Comparison of ENCODE assay signal across 8 mouse cellular contexts in genomic region chr8:95348811-95349630, GRCm38 (mm10). TPM values are rescaled to one million over a fixed set of nuclear protein-coding genes. Genes with fewer than 3 reads are reported as not detected.
DNase-seq lines count a peak whose midpoint lies in the region; ATAC-seq and TF ChIP-seq lines count a peak whose summit lies in the region.

No protein-coding gene starts in this region.

- DNase-seq in embryonic facial prominence, embryonic 10.5 days (ENCODE audit: low spot score): no peak
- peak; percentile 53 for DNase-seq in 416B (ENCODE audit: low read depth)
- peak; percentile 58 to 81 for DNase-seq in layer of hippocampus, postnatal 14 days (ENCODE audit: low spot score in 2 of 2)
- no peak for DNase-seq in liver, embryonic 11.5 days (ENCODE audit: low spot score)

- no peak overlapping the region for H3K4me2 ChIP-seq in embryonic facial prominence, embryonic 13.5 days
- H3K4me2 ChIP-seq in heart, embryonic 13.5 days: peak overlapping the region; percentile 54
- peak overlapping the region; percentile 35 for H3K4me2 ChIP-seq in myocyte (ENCODE audit: low read depth)
- no peak overlapping the region for H3K4me2 ChIP-seq in liver, embryonic 11.5 days

- WGBS in embryonic facial prominence, embryonic 13.5 days: 57% methylated on average over 18 of the region's 19 CpGs
- 66% methylated on average over 19 of the region's 19 CpGs for WGBS in embryonic facial prominence, embryonic 10.5 days
- 35% methylated on average over 19 of the region's 19 CpGs for WGBS in heart, embryonic 13.5 days
- 57% methylated on average over 19 of the region's 19 CpGs for WGBS in liver, embryonic 11.5 days

- no peak for TF ChIP-seq POLR2A in myocyte (IDR thresholded peaks at IDR 0.05; ENCODE audit: insufficient read length, low read depth)

- peaks cover under 1% of the 10 kb centered on the region for H3K79me2 ChIP-seq in myocyte (ENCODE audit: control insufficient read depth, insufficient read depth)

- peaks cover 37% of the 10 kb centered on the region for H3K27me3 ChIP-seq in embryonic facial prominence, embryonic 13.5 days
- peaks cover 39% of the 10 kb centered on the region for H3K27me3 ChIP-seq in embryonic facial prominence, embryonic 10.5 days (replicated peaks; ENCODE audit: low read depth, poor library complexity, severe bottlenecking)
- no peaks in the 10 kb centered on the region for H3K27me3 ChIP-seq in heart, embryonic 13.5 days (replicated peaks)
- H3K27me3 ChIP-seq in myocyte (ENCODE audit: control insufficient read depth, insufficient read depth, insufficient read length): no peaks in the 10 kb centered on the region
- H3K27me3 ChIP-seq in liver, embryonic 11.5 days (replicated peaks; ENCODE audit: control insufficient read depth, insufficient read depth, low read length): peaks cover 48% of the 10 kb centered on the region

- H3K27ac ChIP-seq in embryonic facial prominence, embryonic 13.5 days: no peak overlapping the region
- H3K27ac ChIP-seq in embryonic facial prominence, embryonic 10.5 days (replicated peaks): no peak overlapping the region
- H3K27ac ChIP-seq in heart, embryonic 13.5 days (replicated peaks): peak overlapping the region; percentile 70
- H3K27ac ChIP-seq in liver, embryonic 11.5 days (ENCODE audit: low read depth, low read length): no peak overlapping the region

- H3K9me3 ChIP-seq in embryonic facial prominence, embryonic 13.5 days: no peaks in the 10 kb centered on the region
- H3K9me3 ChIP-seq in embryonic facial prominence, embryonic 10.5 days: no peaks in the 10 kb centered on the region
- no peaks in the 10 kb centered on the region for H3K9me3 ChIP-seq in heart, embryonic 13.5 days
- no peaks in the 10 kb centered on the region for H3K9me3 ChIP-seq in liver, embryonic 11.5 days (ENCODE audit: control insufficient read depth, low read length)

- no peak overlapping the region for H3K4me3 ChIP-seq in embryonic facial prominence, embryonic 13.5 days
- no peak overlapping the region for H3K4me3 ChIP-seq in embryonic facial prominence, embryonic 10.5 days
- no peak overlapping the region for H3K4me3 ChIP-seq in heart, embryonic 13.5 days
- no peak overlapping the region for H3K4me3 ChIP-seq in myocyte
- H3K4me3 ChIP-seq in liver, embryonic 11.5 days (ENCODE audit: low read depth, low read length): no peak overlapping the region

- 0 out of 2 replicates have a peak overlapping the region, but pooled peaks have one; percentile 6 for H3K9ac ChIP-seq in embryonic facial prominence, embryonic 13.5 days
- peak overlapping the region; percentile 71 for H3K9ac ChIP-seq in heart, embryonic 13.5 days
- H3K9ac ChIP-seq in liver, embryonic 11.5 days (ENCODE audit: low read depth, low read length): no peak overlapping the region

- peaks cover 17% of the 10 kb centered on the region for H3K36me3 ChIP-seq in embryonic facial prominence, embryonic 13.5 days
- peaks cover 14% of the 10 kb centered on the region for H3K36me3 ChIP-seq in embryonic facial prominence, embryonic 10.5 days (replicated peaks)
- peaks cover 24% of the 10 kb centered on the region for H3K36me3 ChIP-seq in heart, embryonic 13.5 days
- peaks cover 7% of the 10 kb centered on the region for H3K36me3 ChIP-seq in myocyte (ENCODE audit: control insufficient read depth, insufficient read depth)
- no peaks in the 10 kb centered on the region for H3K36me3 ChIP-seq in liver, embryonic 11.5 days (ENCODE audit: control insufficient read depth, insufficient read depth, low read length)

- no peak for ATAC-seq in embryonic facial prominence, embryonic 13.5 days (ENCODE audit: insufficient number of reproducible peaks, insufficient read depth, low FRiP score, low TSS enrichment, low read depth)
- ATAC-seq in common myeloid progenitor, adult 5-6 weeks (replicated peaks; ENCODE audit: low read depth, poor library complexity, severe bottlenecking): peak; percentile 16; the same call in 1 of the 2 replicates
- no peak for ATAC-seq in heart, embryonic 13.5 days (ENCODE audit: extremely low read depth, insufficient number of reproducible peaks, low FRiP score, low TSS enrichment)
- ATAC-seq in liver, embryonic 11.5 days (replicated peaks; ENCODE audit: low FRiP score): no peak

- H3K4me1 ChIP-seq in embryonic facial prominence, embryonic 13.5 days: peaks cover 38% of the 10 kb centered on the region
- H3K4me1 ChIP-seq in embryonic facial prominence, embryonic 10.5 days: peaks cover 35% of the 10 kb centered on the region
- peaks cover 47% of the 10 kb centered on the region for H3K4me1 ChIP-seq in heart, embryonic 13.5 days
- peaks cover 4% of the 10 kb centered on the region for H3K4me1 ChIP-seq in liver, embryonic 11.5 days (replicated peaks; ENCODE audit: control insufficient read depth, insufficient read depth, low read length)

- H3ac ChIP-seq in myocyte (ENCODE audit: control insufficient read depth, insufficient read length): no peak overlapping the region

TF ChIP-seq in myocyte, 11 proteins besides CTCF, POLR2A, EP300 and RAD21:
- TF ChIP-seq USF1 (IDR thresholded peaks at IDR 0.05; ENCODE audit: low read depth): no peak
- no peak for TF ChIP-seq E2F4 (IDR thresholded peaks at IDR 0.05; ENCODE audit: insufficient read depth)
- peak in 1 of 3 experiments; percentile 42 for TF ChIP-seq MYOG (IDR thresholded peaks at IDR 0.05; ENCODE audit: control insufficient read depth in 1 of 3, insufficient read depth in 1 of 3, insufficient read length in 2 of 3, low read depth in 2 of 3)
- TF ChIP-seq POLR2AphosphoS2 (IDR thresholded peaks at IDR 0.05; ENCODE audit: insufficient read length, low read depth): peak; percentile 37
- no peak for TF ChIP-seq SRF (IDR thresholded peaks at IDR 0.05; ENCODE audit: control insufficient read depth, insufficient read length, low read depth)
- no peak for TF ChIP-seq MAX (IDR thresholded peaks at IDR 0.05; ENCODE audit: low read depth)
- no peak for TF ChIP-seq TCF3 (IDR thresholded peaks at IDR 0.05; ENCODE audit: insufficient read length, low read depth)
- TF ChIP-seq CEBPB (IDR thresholded peaks at IDR 0.05; ENCODE audit: insufficient read depth, poor library complexity, severe bottlenecking): no peak
- TF ChIP-seq MYOD1 (IDR thresholded peaks at IDR 0.05; ENCODE audit: control insufficient read depth in 1 of 3, insufficient read length in 2 of 3, low read depth in 2 of 3): peak in 1 of 3 experiments; percentile 6
- TF ChIP-seq TCF12 (IDR thresholded peaks at IDR 0.05; ENCODE audit: insufficient read depth, poor library complexity, severe bottlenecking): no peak
- no peak for TF ChIP-seq REST (IDR thresholded peaks at IDR 0.05; ENCODE audit: insufficient read depth, insufficient read length)

RNA-seq across cellular contexts. Expression of gene Mmp15, which starts 3.0 kb away (rescaled TPM):
- polyA plus RNA-seq in embryonic facial prominence, embryonic 13.5 days (2015; fragmentation: Nextera tagmentation; extraction: Ambion mirVana): 8.4 and 8.5 TPM in 2 replicates
- 11.3 and 12.5 TPM in 2 replicates for polyA plus RNA-seq in embryonic facial prominence, embryonic 10.5 days (2016; fragmentation: Nextera tagmentation; extraction: Ambion mirVana)
- total RNA-seq in common myeloid progenitor, adult 5-6 weeks (2017): 0.05 and 0.55 TPM in 2 replicates
- polyA plus RNA-seq in heart, embryonic 13.5 days (2015; fragmentation: Nextera tagmentation; extraction: Ambion mirVana): 42.5 and 43.4 TPM in 2 replicates
- total RNA-seq in layer of hippocampus, postnatal 14 days (2021): 10 to 100 TPM; 29.8 to 33.8 TPM
- polyA plus RNA-seq in myocyte (2012; fragmentation: generic; extraction: Trizol): 45.1 TPM
- polyA plus RNA-seq in liver, embryonic 11.5 days (2014; fragmentation: Nextera tagmentation; extraction: Ambion mirVana): 4.4 and 5.4 TPM in 2 replicates

RNA-seq across cellular contexts. Expression of gene Usb1, which starts 16.9 kb away (rescaled TPM):
- 44.2 and 45.2 TPM in 2 replicates for polyA plus RNA-seq in embryonic facial prominence, embryonic 13.5 days (2015; fragmentation: Nextera tagmentation; extraction: Ambion mirVana)
- 42.2 and 47.0 TPM in 2 replicates for polyA plus RNA-seq in embryonic facial prominence, embryonic 10.5 days (2016; fragmentation: Nextera tagmentation; extraction: Ambion mirVana)
- total RNA-seq in common myeloid progenitor, adult 5-6 weeks (2017): 14.5 and 17.9 TPM in 2 replicates
- 25.5 and 29.1 TPM in 2 replicates for polyA plus RNA-seq in heart, embryonic 13.5 days (2015; fragmentation: Nextera tagmentation; extraction: Ambion mirVana)
- total RNA-seq in layer of hippocampus, postnatal 14 days (2021): 10 to 100 TPM; 16.0 to 18.6 TPM
- polyA plus RNA-seq in myocyte (2012; fragmentation: generic; extraction: Trizol): 42.8 TPM
- polyA plus RNA-seq in liver, embryonic 11.5 days (2014; fragmentation: Nextera tagmentation; extraction: Ambion mirVana): 23.5 and 25.3 TPM in 2 replicates

RNA-seq across cellular contexts. Expression of gene Zfp319, which starts 17.3 kb away (rescaled TPM):
- 9.7 and 10.9 TPM in 2 replicates for polyA plus RNA-seq in embryonic facial prominence, embryonic 13.5 days (2015; fragmentation: Nextera tagmentation; extraction: Ambion mirVana)
- 11.5 and 12.4 TPM in 2 replicates for polyA plus RNA-seq in embryonic facial prominence, embryonic 10.5 days (2016; fragmentation: Nextera tagmentation; extraction: Ambion mirVana)
- 2.8 and 5.2 TPM in 2 replicates for total RNA-seq in common myeloid progenitor, adult 5-6 weeks (2017)
- 5.6 and 5.9 TPM in 2 replicates for polyA plus RNA-seq in heart, embryonic 13.5 days (2015; fragmentation: Nextera tagmentation; extraction: Ambion mirVana)
- total RNA-seq in layer of hippocampus, postnatal 14 days (2021): 10 to 100 TPM; 15.3 to 16.6 TPM
- polyA plus RNA-seq in myocyte (2012; fragmentation: generic; extraction: Trizol): 7.4 TPM
- 3.3 and 3.4 TPM in 2 replicates for polyA plus RNA-seq in liver, embryonic 11.5 days (2014; fragmentation: Nextera tagmentation; extraction: Ambion mirVana)

RNA-seq across cellular contexts. Expression of gene Tepp, which starts 38.7 kb away (rescaled TPM):
- 1.0 TPM in 1 of 2 replicates, not detected in the other for polyA plus RNA-seq in embryonic facial prominence, embryonic 13.5 days (2015; fragmentation: Nextera tagmentation; extraction: Ambion mirVana)
- not detected in 2 replicates for polyA plus RNA-seq in embryonic facial prominence, embryonic 10.5 days (2016; fragmentation: Nextera tagmentation; extraction: Ambion mirVana)
- total RNA-seq in common myeloid progenitor, adult 5-6 weeks (2017): not detected in 2 replicates
- polyA plus RNA-seq in heart, embryonic 13.5 days (2015; fragmentation: Nextera tagmentation; extraction: Ambion mirVana): 0.40 TPM in 1 of 2 replicates, not detected in the other
- under 1 TPM in 1 of 2 experiments, not detected in 1; 0.74 TPM for total RNA-seq in layer of hippocampus, postnatal 14 days (2021)
- not detected for polyA plus RNA-seq in myocyte (2012; fragmentation: generic; extraction: Trizol)
- not detected in 2 replicates for polyA plus RNA-seq in liver, embryonic 11.5 days (2014; fragmentation: Nextera tagmentation; extraction: Ambion mirVana)

RNA-seq across cellular contexts. Expression of gene Cngb1, which starts 42.6 kb away (rescaled TPM):
- 0.14 and 0.54 TPM in 2 replicates for polyA plus RNA-seq in embryonic facial prominence, embryonic 13.5 days (2015; fragmentation: Nextera tagmentation; extraction: Ambion mirVana)
- not detected in 2 replicates for polyA plus RNA-seq in embryonic facial prominence, embryonic 10.5 days (2016; fragmentation: Nextera tagmentation; extraction: Ambion mirVana)
- 2.6 and 5.2 TPM in 2 replicates for total RNA-seq in common myeloid progenitor, adult 5-6 weeks (2017)
- polyA plus RNA-seq in heart, embryonic 13.5 days (2015; fragmentation: Nextera tagmentation; extraction: Ambion mirVana): 0.47 and 0.55 TPM in 2 replicates
- 1 to 10 TPM in 1 of 2 experiments, under 1 TPM in 1; 0.93 to 1.3 TPM for total RNA-seq in layer of hippocampus, postnatal 14 days (2021)
- 0.07 TPM for polyA plus RNA-seq in myocyte (2012; fragmentation: generic; extraction: Trizol)
- 0.36 TPM in 1 of 2 replicates, not detected in the other for polyA plus RNA-seq in liver, embryonic 11.5 days (2014; fragmentation: Nextera tagmentation; extraction: Ambion mirVana)

Comparison
In these comparisons a context has a peak if more than half of its experiments do, and no peak if none do; other contexts are left out.
1. H3K4me2 ChIP-seq: peak in heart, embryonic 13.5 days (single experiment) and myocyte (single experiment); none in embryonic facial prominence, embryonic 13.5 days (single experiment) and liver, embryonic 11.5 days (single experiment).
2. DNase-seq: peak in 416B (single experiment) and layer of hippocampus, postnatal 14 days (2 of 2); none in embryonic facial prominence, embryonic 10.5 days (single experiment) and liver, embryonic 11.5 days (single experiment).